Mouse (Mus musculus): Measurements from ENCODE around the gene Spen. TPM values are rescaled to one million over a fixed set of nuclear protein-coding genes. Genes with fewer than 3 reads are reported as not detected.
"Not testable (repeated sequence)": the region's sequence is repeated elsewhere in the genome, so short reads cannot be mapped to it uniquely, and the experiment has no call there.

Gene Spen
- total and polyA plus RNA-seq, 3 experiments, result 10.7 to 28.9 (median 28.0) TPM

DNA sequence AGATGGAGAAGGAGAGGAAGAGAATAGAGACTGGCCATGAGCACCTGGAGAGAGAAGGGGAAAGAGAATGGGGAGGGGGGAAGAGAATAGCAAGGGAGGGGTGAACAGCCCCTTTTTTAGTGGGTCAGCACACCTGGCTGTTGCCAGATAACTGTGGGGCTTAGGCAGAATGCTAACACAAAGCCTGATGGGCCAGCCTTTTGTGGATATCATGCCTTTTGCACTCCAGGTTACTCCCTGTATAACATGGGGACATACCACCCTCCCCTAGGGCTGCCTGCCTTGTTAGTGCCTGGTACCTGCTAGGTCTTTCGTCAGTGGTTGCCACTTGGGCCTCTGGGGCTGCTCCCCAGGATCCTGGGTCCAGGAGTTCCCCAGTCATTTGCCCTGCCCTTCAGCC lies 32.4 kb upstream of the Spen start:
- DNase-seq, result no peak
- peak overlapping the region; percentile 82 for H3K27ac ChIP-seq
- no peaks in the 10 kb centered on the region for H3K27me3 ChIP-seq (ENCODE audit: control insufficient read depth, insufficient read depth, low read length)
- H3K79me2 ChIP-seq (replicated peaks; ENCODE audit: control insufficient read depth, insufficient read depth, low read length), result no peaks in the 10 kb centered on the region
- peaks cover 23% of the 10 kb centered on the region for H3K4me1 ChIP-seq (ENCODE audit: control insufficient read depth, insufficient read depth, low read length)
- H3K4me3 ChIP-seq, result no peak overlapping the region
- TF ChIP-seq POLR2A (IDR thresholded peaks at IDR 0.05; ENCODE audit: insufficient read depth, low read depth, low read length) (no peak), EP300 (IDR thresholded peaks at IDR 0.05; ENCODE audit: insufficient read depth, low read depth, low read length) (no peak), CTCF (IDR thresholded peaks at IDR 0.05) (no peak)
- no peaks in the 10 kb centered on the region for H3K36me3 ChIP-seq (ENCODE audit: control insufficient read depth, insufficient read depth, low read length)
- 89% methylated on average over 1 of the region's 1 CpGs for WGBS
- no peak overlapping the region for H3K9ac ChIP-seq (ENCODE audit: low read depth, low read length)
- intact Hi-C loops (cut with DNase I), result loop anchor here (2.0 kb wide), 1 partner anchor 132 kb away; no protein-coding TSS in a partner anchor

DNA sequence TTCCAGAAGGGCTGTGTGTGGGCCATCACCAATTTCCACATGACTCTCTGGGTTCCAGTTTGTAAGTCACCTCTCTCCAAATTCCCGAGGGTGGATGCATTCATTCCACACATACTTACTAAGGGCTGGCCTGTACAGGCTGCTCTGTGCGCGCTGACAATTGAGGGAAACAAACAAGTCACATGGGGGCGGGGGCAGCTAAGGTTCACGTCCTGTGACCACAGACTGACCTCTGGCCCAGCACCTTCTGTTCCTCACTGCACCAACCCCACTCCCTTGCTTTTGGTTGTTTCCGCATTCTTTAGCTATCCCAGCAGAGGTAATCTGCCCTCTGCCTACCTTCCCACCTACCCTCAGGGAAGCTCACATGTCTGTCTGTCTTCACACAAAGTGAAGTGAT lies 31.6 kb upstream of the Spen start:
- H3K4me3 ChIP-seq, result no peak overlapping the region
- intact Hi-C loops (cut with DNase I), result loop anchor here (2.0 kb wide), 1 partner anchor 131 kb away; no protein-coding TSS in a partner anchor
- peak overlapping the region; percentile 86 for H3K27ac ChIP-seq
- DNase-seq, result peak; percentile 76 to 81
- H3K4me1 ChIP-seq (ENCODE audit: control insufficient read depth, insufficient read depth, low read length), result peaks cover 24% of the 10 kb centered on the region
- H3K36me3 ChIP-seq (ENCODE audit: control insufficient read depth, insufficient read depth, low read length), result no peaks in the 10 kb centered on the region
- H3K27me3 ChIP-seq (ENCODE audit: control insufficient read depth, insufficient read depth, low read length), result no peaks in the 10 kb centered on the region
- H3K9ac ChIP-seq (ENCODE audit: low read depth, low read length), result no peak overlapping the region
- TF ChIP-seq POLR2A (IDR thresholded peaks at IDR 0.05; ENCODE audit: insufficient read depth, low read depth, low read length) (0 out of 2 replicates have a peak, but pooled peaks have one; percentile 11), EP300 (IDR thresholded peaks at IDR 0.05; ENCODE audit: insufficient read depth, low read depth, low read length) (peak; percentile 100), CTCF (IDR thresholded peaks at IDR 0.05) (no peak)
- H3K79me2 ChIP-seq (replicated peaks; ENCODE audit: control insufficient read depth, insufficient read depth, low read length), result no peaks in the 10 kb centered on the region
- WGBS, result 38% methylated on average over 6 of the region's 6 CpGs

DNA sequence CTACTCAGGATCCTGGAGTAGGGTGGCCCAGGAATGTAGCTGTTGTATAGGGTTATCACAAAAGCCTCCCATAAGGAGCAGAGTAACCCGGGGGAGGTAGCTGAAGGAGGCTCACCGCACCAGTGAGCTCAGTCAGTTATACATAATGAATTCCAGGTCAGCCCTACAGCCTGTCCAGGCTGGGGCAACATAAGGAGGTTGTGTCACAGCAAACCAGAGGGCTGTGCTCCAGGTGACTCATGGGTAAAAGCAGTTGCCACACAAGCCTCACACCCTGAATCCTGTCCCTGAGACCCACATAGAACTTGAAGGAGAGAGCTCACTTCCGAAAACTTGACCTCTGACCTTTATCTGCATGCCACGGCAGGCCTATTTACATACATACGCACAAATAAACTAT lies 30.6 kb upstream of the Spen start:
- H3K27ac ChIP-seq, result peak overlapping the region; percentile 86
- no peak overlapping the region for H3K9ac ChIP-seq (ENCODE audit: low read depth, low read length)
- no peak for DNase-seq

DNA sequence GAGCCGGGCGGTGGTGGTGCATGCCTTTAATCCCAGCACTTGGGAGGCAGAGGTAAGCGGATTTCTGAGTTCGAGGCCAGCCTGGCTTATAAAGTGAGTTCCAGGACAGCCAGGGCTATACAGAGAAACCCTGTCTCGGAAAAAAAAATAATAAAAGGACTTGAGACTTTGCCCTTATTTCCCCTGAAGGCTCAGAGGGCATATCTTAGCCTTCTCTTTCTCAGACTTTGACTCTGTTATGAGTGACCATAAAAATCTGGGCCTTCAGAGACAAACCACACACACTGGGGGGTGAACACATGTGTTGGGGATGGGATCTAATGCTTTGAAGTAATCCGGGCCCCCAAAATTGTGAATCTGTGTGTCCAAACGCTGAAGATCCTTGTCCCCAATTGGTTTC lies 28.8 kb upstream of the Spen start:
- H3K27ac ChIP-seq; H3K27me3 ChIP-seq (ENCODE audit: control insufficient read depth, insufficient read depth, low read length); H3K4me3 ChIP-seq; intact Hi-C loops (cut with DNase I); H3K36me3 ChIP-seq (ENCODE audit: control insufficient read depth, insufficient read depth, low read length); DNase-seq; H3K79me2 ChIP-seq (replicated peaks; ENCODE audit: control insufficient read depth, insufficient read depth, low read length); H3K9ac ChIP-seq (ENCODE audit: low read depth, low read length): not testable (repeated sequence)
- 95% methylated on average over 7 of the region's 7 CpGs for WGBS
- peaks cover 22% of the 10 kb centered on the region for H3K4me1 ChIP-seq (ENCODE audit: control insufficient read depth, insufficient read depth, low read length)

More for the DNA sequence above, 30.6 kb upstream of the Spen start:
- no peak overlapping the region for H3K4me3 ChIP-seq
- no peaks in the 10 kb centered on the region for H3K79me2 ChIP-seq (replicated peaks; ENCODE audit: control insufficient read depth, insufficient read depth, low read length)
- H3K36me3 ChIP-seq (ENCODE audit: control insufficient read depth, insufficient read depth, low read length), result no peaks in the 10 kb centered on the region
- 84% methylated on average over 5 of the region's 5 CpGs for WGBS
- H3K27me3 ChIP-seq (ENCODE audit: control insufficient read depth, insufficient read depth, low read length), result no peaks in the 10 kb centered on the region
- no peak for TF ChIP-seq EP300 (IDR thresholded peaks at IDR 0.05; ENCODE audit: insufficient read depth, low read depth, low read length)
- TF ChIP-seq CTCF (IDR thresholded peaks at IDR 0.05), result no peak
- no peak for TF ChIP-seq POLR2A (IDR thresholded peaks at IDR 0.05; ENCODE audit: insufficient read depth, low read depth, low read length)
- H3K4me1 ChIP-seq (ENCODE audit: control insufficient read depth, insufficient read depth, low read length), result peaks cover 27% of the 10 kb centered on the region
- intact Hi-C loops (cut with DNase I), result no loop called here

- H3K4me3 ChIP-seq, result no peak overlapping the region
- peaks cover 21% of the 10 kb centered on the region for H3K4me1 ChIP-seq (ENCODE audit: control insufficient read depth, insufficient read depth, low read length)
- no peaks in the 10 kb centered on the region for H3K36me3 ChIP-seq (ENCODE audit: control insufficient read depth, insufficient read depth, low read length)
- no peaks in the 10 kb centered on the region for H3K27me3 ChIP-seq (ENCODE audit: control insufficient read depth, insufficient read depth, low read length)
- H3K27ac ChIP-seq, result peak overlapping the region; percentile 70
- DNase-seq, result no peak
- WGBS, result 88% methylated on average over 6 of the region's 6 CpGs
- no peaks in the 10 kb centered on the region for H3K79me2 ChIP-seq (replicated peaks; ENCODE audit: control insufficient read depth, insufficient read depth, low read length)
- intact Hi-C loops (cut with DNase I), result no loop called here
- H3K9ac ChIP-seq (ENCODE audit: low read depth, low read length), result no peak overlapping the region
- TF ChIP-seq EP300 (IDR thresholded peaks at IDR 0.05; ENCODE audit: insufficient read depth, low read depth, low read length), result no peak
- no peak for TF ChIP-seq CTCF (IDR thresholded peaks at IDR 0.05)
These were observed 27.8 kb upstream of the Spen start for GRCm38 (mm10) chr4:141566187-141566586.

GRCm38 (mm10) chr4:141565325-141565724 lies 26.9 kb upstream of the Spen start:
- whole genome bisulfite sequencing, result 31% methylated on average over 7 of the region's 7 CpGs
- no peak overlapping the region for H3K9ac ChIP-seq (ENCODE audit: low read depth, low read length)
- no peaks in the 10 kb centered on the region for H3K79me2 ChIP-seq (replicated peaks; ENCODE audit: control insufficient read depth, insufficient read depth, low read length)
- peak overlapping the region; percentile 70 for H3K27ac ChIP-seq
- peaks cover 16% of the 10 kb centered on the region for H3K4me1 ChIP-seq (ENCODE audit: control insufficient read depth, insufficient read depth, low read length)
- peak in 1 of 2 experiments; percentile 40 for DNase-seq
- TF ChIP-seq CTCF (IDR thresholded peaks at IDR 0.05) (no peak), EP300 (IDR thresholded peaks at IDR 0.05; ENCODE audit: insufficient read depth, low read depth, low read length) (peak; percentile 85), POLR2A (IDR thresholded peaks at IDR 0.05; ENCODE audit: insufficient read depth, low read depth, low read length) (peak; percentile 53; the same call in 1 of the 2 replicates)
- H3K27me3 ChIP-seq (ENCODE audit: control insufficient read depth, insufficient read depth, low read length), result no peaks in the 10 kb centered on the region
- no peak overlapping the region for H3K4me3 ChIP-seq
- intact Hi-C loops (cut with DNase I), result no loop called here
- no peaks in the 10 kb centered on the region for H3K36me3 ChIP-seq (ENCODE audit: control insufficient read depth, insufficient read depth, low read length)

Measured in heart, adult 2 months (tissue).